Mouse (Mus musculus) MN1 (cell line): ENCODE results near the gene Madd.

Experiments used
- DNase-seq: peaks from one replicate; pipeline ENCODE4 v3.0.0-alpha.2; 2016; ENCODE audit warnings: low spot score

Madd gene

GRCm38 (mm10) chr2:91183711-91184405 is at the start of gene Madd:
Gene Madd, minus strand, starts transcription at chr2:91183837.
- DNase-seq: no peak

GRCm38 (mm10) chr2:91229735-91230134 is 46.1 kb upstream of the Madd start:
- DNase-seq: no peak

- no peak for DNase-seq
These were observed 40.0 kb upstream of the Madd start for GRCm38 (mm10) chr2:91223614-91224013.

GRCm38 (mm10) chr2:91220501-91220900 is 36.9 kb upstream of the Madd start:
- DNase-seq: no peak

GRCm38 (mm10) chr2:91217032-91217431 is 33.4 kb upstream of the Madd start:
- no peak for DNase-seq

GRCm38 (mm10) chr2:91213311-91213710 is 29.7 kb upstream of the Madd start:
- DNase-seq: no peak

- no peak for DNase-seq
These were observed 22.7 kb upstream of the Madd start for GRCm38 (mm10) chr2:91206254-91206775.

GRCm38 (mm10) chr2:91202972-91203656 is 19.5 kb upstream of the Madd start:
- DNase-seq: no peak

- DNase-seq: peak; percentile 97
These were observed 18.8 kb upstream of the Madd start, which contains the start of the genes Nr1h3 and Acp2 for GRCm38 (mm10) chr2:91202222-91202971. Gene Nr1h3, minus strand, starts transcription at chr2:91202834. Gene Acp2, plus strand, starts transcription at chr2:91202885.

- DNase-seq: no peak
These were observed 15.3 kb upstream of the Madd start for GRCm38 (mm10) chr2:91198888-91199287.

GRCm38 (mm10) chr2:91196577-91197001 is 13.0 kb upstream of the Madd start:
- DNase-seq: peak; percentile 20

GRCm38 (mm10) chr2:91194624-91195332 is 11.1 kb upstream of the Madd start:
- peak; percentile 84 for DNase-seq

GRCm38 (mm10) chr2:91190501-91190900 is 6.9 kb upstream of the Madd start:
- no peak for DNase-seq

GRCm38 (mm10) chr2:91187431-91187830 is 3.8 kb upstream of the Madd start:
- no peak for DNase-seq

GRCm38 (mm10) chr2:91186208-91186607 is 2.6 kb upstream of the Madd start:
- DNase-seq: no peak

- DNase-seq: peak; percentile 97
These were observed 506 bp downstream of the Madd start for GRCm38 (mm10) chr2:91183148-91183513.

- peak; percentile 87 for DNase-seq
These were observed 1.1 kb downstream of the Madd start for GRCm38 (mm10) chr2:91182405-91183147.

- DNase-seq: peak; percentile 19
These were observed 1.6 kb downstream of the Madd start for GRCm38 (mm10) chr2:91182016-91182404.

- DNase-seq: peak; percentile 52
These were observed 2.9 kb downstream of the Madd start for GRCm38 (mm10) chr2:91180706-91181105.

GRCm38 (mm10) chr2:91179825-91180224 is 3.8 kb downstream of the Madd start:
- DNase-seq: no peak

GRCm38 (mm10) chr2:91176234-91176633 is 7.4 kb downstream of the Madd start:
- DNase-seq: no peak
